Mouse (Mus musculus): ENCODE data around the gene Npas1.

Gene Npas1

GRCm38 (mm10) chr7:16477628-16478027 lies at the start of gene Npas1:
Npas1 (minus strand) TSS chr7:16477728.
- no peak for DNase-seq

- no peak for DNase-seq
Measured at GRCm38 (mm10) chr7:16525995-16526394, 48.5 kb upstream of the Npas1 start.

- DNase-seq = no peak
Measured at GRCm38 (mm10) chr7:16525448-16525847, 47.9 kb upstream of the Npas1 start.

- DNase-seq = peak in 1 of 2 experiments; percentile 20
Measured at GRCm38 (mm10) chr7:16524308-16524707, 46.8 kb upstream of the Npas1 start.

GRCm38 (mm10) chr7:16519310-16519709 lies 41.8 kb upstream of the Npas1 start:
- DNase-seq = no peak

GRCm38 (mm10) chr7:16517198-16517597 lies 39.7 kb upstream of the Npas1 start:
- no peak for DNase-seq

GRCm38 (mm10) chr7:16507284-16507683 lies 29.8 kb upstream of the Npas1 start:
- DNase-seq = peak; percentile 76 to 89

GRCm38 (mm10) chr7:16505226-16505593 lies 27.7 kb upstream of the Npas1 start:
- DNase-seq = no peak

GRCm38 (mm10) chr7:16504573-16505225 lies 27.2 kb upstream of the Npas1 start:
- peak; percentile 23 to 42 for DNase-seq

- DNase-seq = no peak
Measured at GRCm38 (mm10) chr7:16501571-16501970, 24.0 kb upstream of the Npas1 start.

GRCm38 (mm10) chr7:16499671-16500104 lies 22.2 kb upstream of the Npas1 start:
- no peak for DNase-seq

- no peak for DNase-seq
Measured at GRCm38 (mm10) chr7:16496260-16496659, 18.7 kb upstream of the Npas1 start.

GRCm38 (mm10) chr7:16493361-16493760 lies 15.8 kb upstream of the Npas1 start:
- peak; percentile 35 to 78 for DNase-seq

- DNase-seq = no peak
Measured at GRCm38 (mm10) chr7:16492211-16492610, 14.7 kb upstream of the Npas1 start.

- DNase-seq = peak; percentile 60 to 87
Measured at GRCm38 (mm10) chr7:16491759-16492158, 14.2 kb upstream of the Npas1 start.

GRCm38 (mm10) chr7:16489948-16490347 lies 12.4 kb upstream of the Npas1 start:
- DNase-seq = peak; percentile 18 to 75

GRCm38 (mm10) chr7:16488816-16489215 lies 11.3 kb upstream of the Npas1 start:
- no peak for DNase-seq

- peak in 1 of 2 experiments; percentile 55 for DNase-seq
Measured at GRCm38 (mm10) chr7:16476600-16476989, 933 bp downstream of the Npas1 start.

GRCm38 (mm10) chr7:16475764-16476599 lies 1.5 kb downstream of the Npas1 start:
- DNase-seq = no peak

- DNase-seq = no peak
Measured at GRCm38 (mm10) chr7:16475321-16475720, 2.2 kb downstream of the Npas1 start.

GRCm38 (mm10) chr7:16474445-16474844 lies 3.1 kb downstream of the Npas1 start:
- peak in 1 of 2 experiments; percentile 39 for DNase-seq

GRCm38 (mm10) chr7:16473847-16474246 lies 3.7 kb downstream of the Npas1 start:
- no peak for DNase-seq

GRCm38 (mm10) chr7:16472116-16472709 lies 5.3 kb downstream of the Npas1 start:
- DNase-seq = no peak

GRCm38 (mm10) chr7:16471549-16471948 lies 6.0 kb downstream of the Npas1 start:
- peak in 1 of 2 experiments; percentile 54 for DNase-seq
